Mouse (Mus musculus): Measurements from ENCODE around the gene Cntnap5a. TPM values are rescaled to one million over a fixed set of nuclear protein-coding genes. Genes with fewer than 3 reads are reported as not detected.
A peak's percentile ranks its signal among the peaks of the same experiment; 100 is the strongest.
"Not testable (repeated sequence)": the region's sequence is repeated elsewhere in the genome, so short reads cannot be mapped to it uniquely, and the experiment has no call there.

Cntnap5a gene
- total RNA-seq, 2 experiments from 2014 or later = 0.02 to 0.05 TPM

DNA sequence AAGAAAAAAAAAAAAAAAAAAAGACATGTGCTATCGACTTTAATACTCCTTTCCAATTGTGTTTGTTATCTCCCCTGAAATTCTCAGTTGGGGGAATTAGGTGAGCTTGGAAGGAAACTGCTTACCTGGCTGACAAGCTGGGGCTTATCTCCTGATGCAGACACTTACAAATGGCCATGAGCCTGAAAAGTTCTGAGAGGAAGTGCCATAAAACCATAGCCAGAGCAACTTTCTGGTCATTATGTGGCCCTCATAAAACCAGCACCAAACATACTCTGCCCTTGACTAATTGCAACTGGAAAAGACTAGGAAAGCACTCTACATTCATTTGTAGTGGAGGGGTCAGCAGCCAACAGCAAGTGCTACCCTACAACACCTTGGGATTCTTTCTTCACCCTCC lies 359.5 kb downstream of the Cntnap5a start:
- DNase-seq = no peak

DNA sequence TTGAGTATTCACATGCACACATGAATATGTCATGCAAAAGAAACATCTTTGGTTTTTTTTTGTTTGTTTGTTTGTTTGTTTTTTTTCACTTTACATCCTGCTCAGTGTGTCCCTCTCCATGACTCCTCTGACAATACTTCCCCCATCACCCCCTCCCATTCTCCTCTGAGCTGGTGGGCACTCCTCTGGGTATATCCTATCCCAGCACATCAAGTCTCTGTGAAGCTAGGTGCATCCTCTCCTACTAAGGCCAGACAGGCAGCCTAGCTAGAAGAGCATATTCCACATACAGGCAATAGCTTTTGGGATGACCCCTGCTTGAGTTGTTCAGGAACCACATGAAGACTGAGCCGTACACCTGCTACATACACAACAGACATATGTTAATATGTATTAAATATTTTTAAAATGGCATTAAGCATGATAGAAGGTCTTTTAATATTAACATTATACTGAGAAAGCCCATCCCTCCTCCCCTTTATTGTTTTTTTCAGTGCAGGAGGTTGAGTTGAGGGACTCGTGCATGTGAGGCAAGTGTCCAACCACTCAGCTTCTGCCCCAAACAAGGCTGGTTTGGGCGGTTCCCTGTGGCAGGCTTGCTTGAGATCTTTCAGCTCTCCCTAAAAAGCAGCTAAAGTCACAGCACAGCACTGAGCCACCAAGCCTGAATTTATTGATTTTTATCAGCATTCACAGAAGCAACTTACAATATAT lies 422.6 kb downstream of the Cntnap5a start:
- no peak for DNase-seq

DNA sequence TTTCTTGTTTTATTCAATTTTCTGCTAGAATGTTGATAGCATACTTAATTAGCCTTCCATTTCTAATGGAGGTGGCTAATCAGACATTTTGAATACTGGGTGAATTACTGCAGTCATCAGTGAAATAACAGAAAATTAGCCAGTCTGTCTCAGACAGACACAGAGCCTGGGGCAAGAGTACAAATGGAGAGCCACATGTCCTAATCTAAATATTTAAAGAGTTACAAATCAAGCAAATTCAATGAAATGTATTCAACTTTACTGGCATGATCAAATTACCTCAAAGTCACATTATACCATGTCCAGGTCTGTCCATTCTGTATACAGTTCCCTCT lies 423.1 kb downstream of the Cntnap5a start:
- DNase-seq = no peak

DNA sequence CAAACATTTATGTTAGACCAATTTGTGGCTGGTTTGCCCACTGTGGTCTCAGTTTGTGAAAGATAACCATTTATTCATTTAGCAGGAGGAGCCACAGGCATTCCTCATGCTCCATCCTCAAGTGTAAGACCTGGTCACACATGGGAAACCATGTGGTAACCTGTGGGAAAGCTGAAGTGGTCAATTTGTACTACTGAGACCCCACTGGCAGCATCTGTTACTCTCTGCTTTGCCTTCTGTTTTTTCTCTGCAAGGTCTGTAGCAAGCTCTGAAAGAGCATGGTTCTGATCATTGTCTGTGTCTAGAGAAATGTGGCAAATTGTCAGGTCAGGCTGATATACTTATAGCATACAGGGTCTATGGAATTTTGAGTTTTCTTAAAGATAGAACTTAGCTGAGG lies 423.8 kb downstream of the Cntnap5a start:
- DNase-seq = no peak

DNA sequence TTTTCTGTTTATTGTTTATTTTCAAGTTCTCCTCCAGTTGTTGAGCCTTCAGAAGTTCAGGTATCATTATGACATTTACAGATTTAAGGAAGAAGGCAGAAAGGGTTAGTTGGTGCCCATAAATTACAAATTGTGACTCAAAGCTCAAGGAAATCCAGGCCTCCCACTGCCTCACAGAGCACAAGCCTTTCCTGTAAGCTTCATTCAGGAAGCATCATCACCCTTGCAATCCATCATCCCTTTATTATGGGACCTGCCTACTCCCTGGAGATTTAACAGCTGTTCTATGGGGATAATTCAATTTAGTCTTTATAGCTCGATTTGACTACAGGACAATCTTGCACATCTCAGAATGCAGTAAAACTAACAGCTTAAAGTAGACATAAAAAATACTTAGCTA lies 441.2 kb downstream of the Cntnap5a start:
- no peak for DNase-seq

DNA sequence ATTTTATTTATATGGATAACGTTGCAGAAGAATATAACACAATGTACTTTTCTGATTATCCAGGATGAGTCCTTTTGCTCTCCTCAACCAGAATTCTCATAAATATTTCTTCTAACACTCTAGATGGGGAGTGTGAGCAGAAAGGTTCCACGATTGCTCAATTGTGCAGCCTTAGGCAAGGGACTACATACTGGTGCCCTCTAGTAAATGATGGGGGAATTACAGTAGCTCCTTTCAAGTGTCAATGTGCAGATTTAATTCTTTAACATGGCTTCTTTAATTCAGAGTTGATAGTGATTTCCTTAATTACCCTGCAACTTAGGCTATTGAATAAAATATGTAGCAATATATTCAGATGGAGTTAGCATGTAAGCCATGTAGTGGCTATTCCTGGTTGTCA lies 442.5 kb downstream of the Cntnap5a start:
- DNase-seq = no peak

DNA sequence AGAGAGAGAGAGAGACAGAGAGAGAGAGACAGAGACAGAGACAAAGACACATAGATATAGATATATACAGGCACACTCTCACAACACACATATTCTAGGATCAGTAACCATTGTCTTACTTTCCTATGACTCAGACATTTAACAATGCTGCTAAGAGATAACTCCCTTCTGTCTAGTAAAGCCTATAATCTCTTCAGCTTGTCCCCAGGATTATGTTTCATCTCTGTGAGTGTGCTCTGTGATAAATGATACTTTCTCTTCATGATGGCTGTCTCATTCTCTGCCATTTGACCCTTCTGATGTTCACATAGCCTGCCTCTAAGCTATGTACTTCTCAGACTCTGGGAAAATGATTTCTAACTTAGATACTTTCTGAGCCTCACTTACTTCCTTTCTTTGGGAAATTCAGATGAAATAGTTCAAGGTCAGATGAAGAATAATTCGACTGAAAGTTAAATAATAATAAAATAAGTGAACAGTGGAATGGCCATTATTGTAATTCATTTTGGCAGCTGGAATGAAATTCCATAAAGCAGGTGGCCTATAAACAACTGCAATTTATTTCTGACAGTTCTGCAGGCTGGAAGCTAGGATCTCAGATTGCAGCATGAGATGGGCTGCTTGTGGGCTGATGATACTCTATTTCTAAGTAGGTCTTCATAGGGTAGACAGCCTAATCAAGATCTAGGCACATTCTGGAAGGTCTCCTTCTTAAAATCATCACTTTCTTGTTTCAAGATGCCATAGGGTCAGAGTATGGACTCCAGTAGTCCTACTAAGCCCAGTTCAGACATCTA lies 444.1 kb downstream of the Cntnap5a start:
- DNase-seq = no peak

DNA sequence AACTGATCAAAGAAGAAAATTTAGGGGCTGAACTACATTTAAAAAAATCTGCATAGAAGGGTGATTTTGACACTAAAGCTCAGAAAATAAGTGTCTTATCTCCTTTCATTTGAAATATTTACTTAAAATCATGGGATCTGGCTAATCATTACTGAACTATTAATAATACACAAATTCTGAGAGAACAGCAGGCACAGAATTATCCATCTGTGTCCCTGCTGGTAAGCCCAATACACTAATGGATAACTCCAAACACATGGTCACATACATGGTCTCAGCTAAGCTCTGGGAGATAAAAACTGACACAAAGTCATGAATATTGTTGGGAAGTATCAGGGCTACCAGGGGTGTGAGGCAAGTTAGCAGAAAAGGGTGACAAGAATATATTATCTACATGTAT lies 447.9 kb downstream of the Cntnap5a start:
- DNase-seq = no peak

DNA sequence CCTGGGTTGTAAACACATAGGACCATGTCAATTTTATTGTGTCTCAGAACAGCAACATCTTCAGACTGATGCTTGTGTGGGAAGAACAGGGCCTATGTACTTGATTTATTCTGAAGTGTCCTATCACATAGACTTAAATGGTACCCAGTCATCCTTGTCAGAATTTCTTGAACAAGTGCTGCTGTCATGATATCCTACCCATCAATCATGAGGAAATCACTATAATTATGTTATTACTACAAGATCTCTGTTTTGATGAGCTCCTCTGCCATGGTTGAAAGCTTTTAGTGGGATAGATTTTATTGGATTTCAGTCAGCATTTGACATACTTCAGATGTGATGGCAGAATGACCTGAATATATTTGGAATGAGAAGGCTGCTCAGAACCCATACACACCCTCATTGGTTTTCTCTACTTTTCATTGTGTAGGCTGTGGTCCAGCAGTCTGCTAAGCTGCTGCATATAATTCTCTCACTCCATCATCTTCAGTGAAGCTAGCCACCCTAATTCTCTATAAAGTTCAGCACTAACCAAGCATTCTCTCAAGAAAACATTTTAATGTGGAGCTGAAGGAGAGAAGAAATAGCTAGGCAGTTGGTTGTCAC lies 465.3 kb downstream of the Cntnap5a start:
- DNase-seq = no peak

DNA sequence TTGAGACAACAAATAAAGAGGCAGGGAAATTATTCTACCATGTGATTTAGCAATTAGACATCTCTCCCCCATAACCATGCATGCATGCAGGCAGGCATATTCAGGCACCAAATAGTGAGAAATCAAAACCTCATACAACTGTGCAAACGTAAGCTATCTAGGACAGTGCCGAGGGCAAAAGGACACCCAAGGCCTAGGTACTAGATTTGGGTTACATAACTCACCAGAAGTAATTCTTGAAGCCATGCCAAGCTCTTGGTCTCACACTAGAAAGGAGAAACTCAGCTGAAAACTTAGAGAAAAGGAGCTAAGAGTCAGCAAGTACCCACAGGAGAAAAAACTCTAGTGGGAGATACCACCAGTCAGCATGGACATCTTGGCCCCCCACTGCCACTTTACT lies 499.9 kb downstream of the Cntnap5a start:
- no peak for DNase-seq

DNA sequence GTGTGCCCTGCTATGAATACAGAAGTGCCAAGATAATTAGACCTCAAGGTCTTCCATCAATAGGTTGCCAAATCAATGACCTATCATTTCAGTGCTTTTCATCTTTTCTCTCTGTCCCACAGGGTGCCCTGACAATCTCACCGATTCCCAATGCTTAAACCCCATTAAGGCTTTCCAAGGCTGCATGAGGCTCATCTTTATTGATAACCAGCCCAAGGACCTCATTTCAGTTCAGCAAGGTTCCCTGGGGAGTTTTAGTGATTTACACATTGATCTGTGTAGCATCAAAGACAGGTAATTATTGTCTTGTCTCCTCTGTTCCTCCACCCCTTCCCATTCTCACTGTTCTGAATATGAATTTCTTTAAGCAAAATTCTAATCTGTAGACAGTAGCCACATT lies 503.6 kb downstream of the Cntnap5a start:
- DNase-seq = not testable (repeated sequence)

DNA sequence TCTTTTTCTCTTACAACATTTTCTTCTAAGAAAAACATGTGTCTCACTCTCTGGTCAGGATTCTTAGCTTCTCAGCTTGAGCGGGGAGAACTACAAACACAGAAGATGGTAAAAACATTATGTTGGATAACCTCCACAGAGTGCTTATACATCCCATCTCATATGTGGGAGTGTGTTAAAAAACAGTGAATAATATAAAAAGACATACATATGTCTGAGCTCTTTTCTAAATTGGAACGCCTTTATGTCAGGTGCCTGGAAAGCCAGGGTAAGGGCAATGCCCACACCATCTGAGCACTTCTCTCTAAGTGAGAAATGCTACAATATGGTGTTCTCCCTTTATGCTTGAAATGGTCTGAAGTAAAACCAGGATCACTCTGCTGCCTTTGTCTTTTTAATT lies 507.7 kb downstream of the Cntnap5a start:
- no peak for DNase-seq

DNA sequence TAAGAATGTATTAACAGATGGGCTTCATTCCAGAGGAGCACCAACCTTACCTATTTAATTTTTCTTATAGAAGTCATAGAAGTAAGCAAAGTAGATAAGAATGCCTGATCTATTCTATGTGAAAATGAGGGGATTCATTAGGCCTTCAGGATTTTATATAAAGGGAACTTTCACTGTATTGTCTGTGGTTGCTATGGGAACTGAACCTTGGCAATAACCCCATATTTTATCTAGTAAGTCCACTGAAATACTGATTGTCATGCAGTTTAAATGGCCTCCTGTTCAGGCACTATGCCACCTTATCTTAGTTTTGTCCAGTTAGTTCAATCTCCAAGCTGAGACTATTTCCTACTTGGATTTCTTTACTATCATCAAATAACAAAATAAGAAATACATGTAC lies 532.3 kb downstream of the Cntnap5a start:
- DNase-seq = no peak

DNA sequence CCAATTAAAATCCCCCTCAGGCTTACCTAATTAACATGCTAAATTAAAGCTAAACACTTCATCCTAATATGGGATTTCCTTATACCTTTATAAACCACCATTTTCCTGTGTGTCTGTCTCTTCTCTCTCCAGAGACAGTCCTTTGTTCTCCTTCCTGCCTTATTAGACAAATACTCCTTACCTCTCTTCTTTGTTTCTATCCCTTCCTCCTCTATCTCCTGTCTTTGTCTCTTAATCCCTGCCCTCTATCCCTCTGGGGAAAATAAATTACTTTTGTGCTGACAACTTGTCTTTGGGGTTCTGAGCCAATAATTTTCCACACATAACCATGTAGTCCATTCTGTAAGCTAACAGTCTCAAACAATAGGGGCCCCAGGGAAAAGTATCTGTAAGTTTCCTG lies 556.0 kb downstream of the Cntnap5a start:
- no peak for DNase-seq

DNA sequence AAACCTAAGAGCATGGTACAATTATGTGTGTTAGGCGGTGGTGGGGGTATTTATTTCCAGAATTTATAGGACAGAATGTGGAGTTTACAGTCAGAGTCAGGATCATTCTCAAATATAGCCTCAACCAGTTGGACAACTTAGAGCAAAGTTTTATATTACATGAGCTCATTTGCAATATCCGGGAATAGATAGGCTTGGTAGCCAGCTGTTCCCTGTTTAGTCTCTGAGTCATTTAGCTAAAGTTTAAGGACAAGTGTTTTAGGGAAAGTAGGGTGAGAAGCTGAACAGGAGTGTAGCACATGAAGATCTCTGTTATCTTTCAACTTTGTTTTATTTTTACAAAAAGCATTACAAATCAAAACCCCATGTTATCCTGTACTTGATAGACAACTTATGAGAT lies 559.3 kb downstream of the Cntnap5a start:
- DNase-seq = no peak

DNA sequence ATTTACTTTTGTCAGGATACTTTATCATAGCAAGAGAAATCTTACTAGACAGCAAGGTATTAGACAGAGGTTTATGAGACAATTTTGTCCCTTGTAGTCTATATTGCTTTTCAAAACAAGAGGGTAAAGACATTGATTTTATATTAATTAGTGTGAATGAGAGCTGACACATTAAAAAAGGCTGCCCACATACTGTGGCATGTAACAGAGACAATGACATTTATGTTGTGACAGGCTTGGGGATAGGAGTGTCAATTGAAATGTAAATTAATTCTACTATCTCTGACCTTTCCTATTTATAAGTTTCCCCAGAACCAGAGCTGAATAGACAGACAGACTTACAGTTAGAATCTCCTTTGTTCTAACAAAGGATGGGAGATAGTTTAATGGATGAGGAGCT lies 596.6 kb downstream of the Cntnap5a start:
- DNase-seq = no peak

DNA sequence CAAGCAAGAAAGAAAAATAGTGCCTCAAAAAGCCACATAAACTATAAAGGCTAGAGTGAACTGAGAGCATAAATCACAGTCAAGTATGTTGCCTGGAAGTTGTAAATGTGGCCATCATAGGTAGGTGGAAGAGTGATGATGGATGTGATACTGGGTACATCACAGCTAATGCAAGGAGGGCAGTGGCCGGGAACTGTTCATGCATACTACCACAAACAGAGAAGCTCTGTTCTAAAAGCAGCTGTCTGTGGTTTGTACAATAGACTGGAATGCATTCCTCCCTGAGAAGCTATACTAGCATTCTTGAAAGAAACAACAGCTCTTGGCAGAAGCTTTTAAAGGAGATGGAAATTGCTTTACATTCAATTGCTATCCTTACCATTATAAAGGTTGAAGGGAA lies 599.4 kb downstream of the Cntnap5a start:
- DNase-seq = no peak

DNA sequence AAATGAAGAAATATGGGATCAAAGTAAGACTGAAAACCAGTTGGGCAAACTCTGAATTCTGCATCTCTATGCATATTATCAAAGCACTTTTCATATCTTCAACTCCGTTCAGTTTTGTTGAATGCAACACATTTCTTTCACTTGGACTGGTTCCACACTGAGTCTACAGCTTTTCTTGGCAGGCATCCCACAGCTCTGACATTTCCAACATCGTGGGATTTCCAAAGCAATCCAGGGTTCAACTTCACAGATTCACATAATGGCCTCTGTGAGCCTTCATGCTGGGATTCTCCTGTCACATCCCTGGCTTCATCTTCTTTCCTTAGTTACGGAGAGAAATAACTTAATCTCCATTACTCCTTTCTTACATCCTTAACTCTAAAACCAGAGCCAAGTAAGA lies 622.0 kb downstream of the Cntnap5a start:
- peak; percentile 2 for DNase-seq

DNA sequence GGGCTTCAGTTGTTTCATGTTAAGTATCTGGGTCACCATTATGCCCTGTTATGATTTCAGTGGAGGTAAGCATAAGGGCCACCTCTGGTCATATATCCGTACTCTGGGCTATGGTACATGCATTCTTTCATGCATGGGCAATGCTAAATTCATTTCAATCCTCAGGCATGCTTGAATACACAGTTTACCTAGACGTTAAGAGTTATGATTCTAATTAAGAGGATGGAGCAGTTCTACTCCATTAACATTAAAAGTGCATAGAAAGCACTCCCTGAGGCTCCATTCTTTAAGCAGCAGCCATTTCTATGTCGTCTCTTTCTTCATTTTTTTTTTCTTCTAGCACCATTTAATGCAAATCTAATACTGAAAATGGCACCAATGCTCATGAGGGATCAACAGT lies 627.0 kb downstream of the Cntnap5a start:
- DNase-seq = no peak

DNA sequence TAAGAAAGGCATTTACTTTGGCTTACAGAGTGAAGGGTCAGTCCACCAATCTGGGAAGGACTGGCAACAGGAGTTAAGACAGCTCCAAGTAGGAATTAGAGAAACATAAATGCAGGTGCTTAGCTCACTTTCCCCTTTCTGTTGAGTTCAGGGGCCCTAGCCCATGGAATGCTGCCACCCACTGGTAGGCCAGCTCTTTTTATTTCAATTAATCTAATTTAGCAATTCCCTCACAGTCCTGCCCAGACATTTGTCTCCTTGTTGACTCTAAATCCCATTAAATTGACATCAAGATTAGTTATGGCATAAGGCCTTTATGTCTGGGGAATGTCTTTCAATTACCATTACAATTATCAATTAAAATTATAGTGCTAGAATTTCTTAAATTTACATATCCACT lies 628.7 kb downstream of the Cntnap5a start:
- DNase-seq = peak; percentile 15

DNA sequence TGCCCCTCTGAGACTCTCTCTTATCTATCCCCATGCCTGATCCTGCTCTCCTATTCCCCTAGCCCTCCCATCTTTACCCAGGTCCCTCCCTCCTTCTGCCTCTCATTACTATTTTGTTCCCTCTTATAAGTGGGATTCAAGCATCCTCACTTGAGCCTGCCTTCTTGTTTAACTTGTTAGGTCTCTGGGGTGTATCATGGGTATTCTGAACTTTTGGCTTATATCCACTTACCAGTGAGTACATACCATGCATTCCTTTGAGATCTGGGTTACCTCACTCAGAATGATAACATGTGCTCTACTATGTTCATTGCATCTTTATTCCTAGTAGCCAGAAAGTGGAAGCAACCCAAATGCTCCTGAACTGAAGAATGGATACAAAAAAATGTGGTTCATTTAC lies 639.9 kb downstream of the Cntnap5a start:
- DNase-seq = no peak

DNA sequence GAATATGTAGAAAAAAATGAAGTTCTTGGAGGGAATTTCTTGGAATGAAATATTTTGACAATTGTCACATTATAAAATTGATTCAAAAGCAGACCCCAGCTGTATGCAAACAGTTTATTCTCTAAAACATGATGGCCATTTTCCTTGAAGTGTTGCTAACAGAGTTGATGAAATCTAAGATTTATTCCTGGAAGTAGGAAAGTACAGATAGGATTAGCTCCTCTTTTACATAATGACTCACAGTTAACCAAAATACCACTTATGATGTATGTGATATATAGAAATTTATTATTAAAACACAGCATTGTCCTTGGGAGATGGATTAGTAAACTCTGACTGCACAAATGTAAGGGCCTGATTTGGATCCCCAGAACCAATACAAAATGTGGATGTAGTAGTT lies 669.1 kb downstream of the Cntnap5a start:
- DNase-seq = no peak

DNA sequence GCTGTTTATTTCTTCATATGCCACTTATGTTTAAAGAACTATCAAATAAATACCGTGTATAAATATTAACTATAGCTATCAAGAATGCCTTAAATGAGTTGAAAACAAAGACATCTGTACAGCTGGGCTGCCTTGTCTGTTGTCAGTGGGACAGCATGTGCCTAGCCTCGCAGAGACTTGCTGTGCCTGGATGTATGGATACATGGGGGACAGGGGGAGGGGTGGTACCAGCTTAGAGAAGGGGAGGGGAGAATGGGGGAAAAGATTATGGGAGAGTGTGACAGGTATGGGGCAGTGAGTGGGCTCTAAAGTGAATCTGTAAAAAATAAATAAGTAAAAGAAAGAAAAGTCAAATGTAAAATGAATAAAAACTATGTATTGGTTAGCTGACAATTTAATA lies 681.0 kb downstream of the Cntnap5a start:
- no peak for DNase-seq

DNA sequence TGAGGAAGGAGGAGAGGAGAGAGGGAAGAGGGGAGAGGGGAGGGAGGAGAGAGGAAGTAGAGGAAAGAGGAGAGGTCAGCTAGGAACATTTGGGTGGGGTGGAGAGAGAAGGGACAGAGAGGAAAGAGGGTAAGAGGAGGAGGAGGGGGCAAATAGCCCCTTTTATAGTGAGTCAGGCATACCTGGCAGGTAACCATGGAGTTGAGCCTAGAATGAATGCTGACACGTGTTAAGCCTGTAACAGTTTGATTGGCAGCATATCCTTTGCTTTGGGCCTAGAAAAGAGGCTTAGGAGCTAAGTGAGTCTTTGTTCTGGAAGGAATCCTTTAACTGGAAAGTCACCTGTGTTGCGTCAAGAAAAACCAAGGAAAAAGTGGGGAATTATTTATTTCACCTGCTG lies 681.6 kb downstream of the Cntnap5a start:
- no peak for DNase-seq
